Mouse (Mus musculus): ENCODE measurements around the gene Cped1. TPM values are rescaled to one million over a fixed set of nuclear protein-coding genes. Genes with fewer than 3 reads are reported as not detected.

The Cped1 gene
- total and polyA plus RNA-seq, 3 experiments = not detected

- Histone ChIP-seq H3K9ac (ENCODE audit: control insufficient read depth, low read depth, low read length, poor library complexity, severe bottlenecking) (no peak overlapping the region), H3K27me3 (ENCODE audit: control insufficient read depth in 1 of 2, insufficient read depth in 2 of 2, low read length in 2 of 2) (no peaks in the 10 kb centered on the region), H3K4me3 (ENCODE audit: control insufficient read depth in 1 of 2, insufficient read depth in 1 of 2, low read depth in 2 of 2, low read length in 2 of 2) (no peak overlapping the region), H3K36me3 (ENCODE audit: control insufficient read depth in 1 of 2, insufficient read depth in 2 of 2, low read length in 2 of 2) (no peaks in the 10 kb centered on the region), H3K79me2 (ENCODE audit: control insufficient read depth, insufficient read depth, low read length, poor library complexity) (no peaks in the 10 kb centered on the region), H3K9me3 (replicated peaks; ENCODE audit: insufficient read depth, low read length) (no peaks in the 10 kb centered on the region), H3K27ac (ENCODE audit: control insufficient read depth, low read depth, low read length) (no peak overlapping the region), H3K4me1 (ENCODE audit: control insufficient read depth in 1 of 2, insufficient read depth in 2 of 2, low read length in 2 of 2) (no peaks in the 10 kb centered on the region)
- no peak for DNase-seq (ENCODE audit: low read depth, low spot score)
- TF ChIP-seq TCF12 (IDR thresholded peaks at IDR 0.05; ENCODE audit: low read depth, low read length) (no peak), SMC3 (IDR thresholded peaks at IDR 0.05; ENCODE audit: low read depth, low read length) (no peak), MYC (IDR thresholded peaks at IDR 0.05; ENCODE audit: low read depth, low read length) (no peak), HCFC1 (IDR thresholded peaks at IDR 0.05; ENCODE audit: low read depth, low read length) (no peak), RCOR1 (IDR thresholded peaks at IDR 0.05; ENCODE audit: low read depth, low read length) (no peak), CTCF (IDR thresholded peaks at IDR 0.05 in 2 of 3, conservative IDR thresholded peaks at IDR 0.05 in 1 of 3; ENCODE audit: control insufficient read depth in 1 of 3, insufficient read depth in 1 of 3, low read depth in 2 of 3, low read length in 3 of 3, poor library complexity in 1 of 3, severe bottlenecking in 1 of 3) (no peak), MEF2A (IDR thresholded peaks at IDR 0.05; ENCODE audit: extremely low read depth, insufficient replicate concordance, low read depth, low read length, poor library complexity, severe bottlenecking) (no peak), ZMIZ1 (IDR thresholded peaks at IDR 0.05; ENCODE audit: low read depth, low read length) (no peak), GATA1 (IDR thresholded peaks at IDR 0.05; ENCODE audit: low read depth, low read length) (no peak), POLR2AphosphoS5 (IDR thresholded peaks at IDR 0.05; ENCODE audit: borderline replicate concordance, low read depth, low read length) (no peak), JUND (IDR thresholded peaks at IDR 0.05; ENCODE audit: low read depth, low read length) (no peak), MAZ (IDR thresholded peaks at IDR 0.05; ENCODE audit: low read depth, low read length) (no peak)
Measured at GRCm38 (mm10) chr6:22091773-22092172, 106.1 kb downstream of the Cped1 start.

GRCm38 (mm10) chr6:22093792-22094191 lies 108.1 kb downstream of the Cped1 start:
- Histone ChIP-seq H3K36me3 (ENCODE audit: control insufficient read depth in 1 of 2, insufficient read depth in 2 of 2, low read length in 2 of 2) (peaks cover 0 to 2% of the 10 kb centered on the region in 2 experiments; a peak in 1 of 4 replicates), H3K4me3 (ENCODE audit: control insufficient read depth in 1 of 2, insufficient read depth in 1 of 2, low read depth in 2 of 2, low read length in 2 of 2) (no peak overlapping the region), H3K9me3 (replicated peaks; ENCODE audit: insufficient read depth, low read length) (no peaks in the 10 kb centered on the region), H3K4me1 (ENCODE audit: control insufficient read depth in 1 of 2, insufficient read depth in 2 of 2, low read length in 2 of 2) (no peaks in the 10 kb centered on the region), H3K27ac (ENCODE audit: control insufficient read depth, low read depth, low read length) (no peak overlapping the region), H3K79me2 (ENCODE audit: control insufficient read depth, insufficient read depth, low read length, poor library complexity) (no peaks in the 10 kb centered on the region), H3K27me3 (ENCODE audit: control insufficient read depth in 1 of 2, insufficient read depth in 2 of 2, low read length in 2 of 2) (no peaks in the 10 kb centered on the region), H3K9ac (ENCODE audit: control insufficient read depth, low read depth, low read length, poor library complexity, severe bottlenecking) (no peak overlapping the region)
- no peak for DNase-seq (ENCODE audit: low read depth, low spot score)
- TF ChIP-seq TAL1 (IDR thresholded peaks at IDR 0.05; ENCODE audit: low read length) = no peak

- Histone ChIP-seq H3K9me3 (replicated peaks; ENCODE audit: insufficient read depth, low read length) (no peaks in the 10 kb centered on the region), H3K4me1 (ENCODE audit: control insufficient read depth in 1 of 2, insufficient read depth in 2 of 2, low read length in 2 of 2) (no peaks in the 10 kb centered on the region), H3K79me2 (ENCODE audit: control insufficient read depth, insufficient read depth, low read length, poor library complexity) (no peaks in the 10 kb centered on the region), H3K27me3 (ENCODE audit: control insufficient read depth in 1 of 2, insufficient read depth in 2 of 2, low read length in 2 of 2) (0 out of 4 replicates have a peak, but pooled peaks cover 0 to 2% of the 10 kb centered on the region in 2 experiments), H3K9ac (ENCODE audit: control insufficient read depth, low read depth, low read length, poor library complexity, severe bottlenecking) (no peak overlapping the region), H3K4me3 (ENCODE audit: control insufficient read depth in 1 of 2, insufficient read depth in 1 of 2, low read depth in 2 of 2, low read length in 2 of 2) (no peak overlapping the region), H3K36me3 (ENCODE audit: control insufficient read depth in 1 of 2, insufficient read depth in 2 of 2, low read length in 2 of 2) (peaks cover 0 to 2% of the 10 kb centered on the region in 2 experiments; a peak in 1 of 4 replicates), H3K27ac (ENCODE audit: control insufficient read depth, low read depth, low read length) (no peak overlapping the region)
- DNase-seq (ENCODE audit: low read depth, low spot score) = peak; percentile 57
- TF ChIP-seq GATA1 (IDR thresholded peaks at IDR 0.05; ENCODE audit: low read depth, low read length) = peak; percentile 69
- no peak for TF ChIP-seq ZKSCAN1 (IDR thresholded peaks at IDR 0.05; ENCODE audit: low read depth, low read length)
- TF ChIP-seq MAFK (IDR thresholded peaks at IDR 0.05; ENCODE audit: borderline replicate concordance, low read depth, low read length) = no peak
- TF ChIP-seq HCFC1 (IDR thresholded peaks at IDR 0.05; ENCODE audit: low read depth, low read length) = no peak
- TF ChIP-seq POLR2AphosphoS2 (IDR thresholded peaks at IDR 0.05; ENCODE audit: low read length) = no peak
- no peak for TF ChIP-seq CHD1 (IDR thresholded peaks at IDR 0.05; ENCODE audit: low read depth, low read length)
- TF ChIP-seq TAL1 (IDR thresholded peaks at IDR 0.05; ENCODE audit: low read length) = no peak
- peak in 2 of 3 experiments; percentile 31 to 68; a peak in 4 of 6 replicates for TF ChIP-seq CTCF (IDR thresholded peaks at IDR 0.05 in 2 of 3, conservative IDR thresholded peaks at IDR 0.05 in 1 of 3; ENCODE audit: control insufficient read depth in 1 of 3, insufficient read depth in 1 of 3, low read depth in 2 of 3, low read length in 3 of 3, poor library complexity in 1 of 3, severe bottlenecking in 1 of 3)
- peak; percentile 67 for TF ChIP-seq RAD21 (IDR thresholded peaks at IDR 0.05; ENCODE audit: low read depth, low read length)
- no peak for TF ChIP-seq GABPA (IDR thresholded peaks at IDR 0.05; ENCODE audit: low read depth, low read length)
- peak; percentile 55 for TF ChIP-seq SMC3 (IDR thresholded peaks at IDR 0.05; ENCODE audit: low read depth, low read length)
- TF ChIP-seq MEF2A (IDR thresholded peaks at IDR 0.05; ENCODE audit: extremely low read depth, insufficient replicate concordance, low read depth, low read length, poor library complexity, severe bottlenecking) = no peak
- TF ChIP-seq ZNF384 (IDR thresholded peaks at IDR 0.05; ENCODE audit: low read depth, low read length) = no peak
Measured at GRCm38 (mm10) chr6:22097709-22098108, 112.0 kb downstream of the Cped1 start.
